Mouse (Mus musculus): Measurements from ENCODE around the gene Auts2.

DNA sequence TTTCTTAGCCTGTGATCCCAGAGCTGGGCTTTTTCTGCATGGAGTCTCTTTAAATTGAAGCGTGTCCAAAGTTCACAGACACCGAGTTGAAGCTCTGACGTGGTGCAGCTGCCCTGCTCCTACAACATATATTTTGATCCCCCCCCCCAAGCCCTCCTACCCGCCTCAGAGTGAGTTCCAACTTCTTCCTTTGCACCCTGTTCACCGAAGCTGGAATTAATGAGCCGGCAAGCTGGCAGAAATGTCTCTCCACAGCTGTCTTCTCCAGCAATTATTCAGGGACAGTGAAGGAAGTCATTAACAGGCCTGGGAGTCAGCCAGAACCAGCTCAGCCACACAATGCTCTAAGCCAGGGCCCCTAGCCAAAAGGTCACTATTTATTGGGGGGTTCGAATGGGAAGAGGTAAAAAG, 174.5 kb downstream of the Auts2 start:
- TF ChIP-seq CTCF (IDR thresholded peaks at IDR 0.05; ENCODE audit: low read depth) = no peak
- no peak for TF ChIP-seq EP300 (IDR thresholded peaks at IDR 0.05; ENCODE audit: low read depth)
